Mouse (Mus musculus) large intestine, adult 2 months (tissue): ENCODE measurements around the gene Tbc1d10a. TPM values are rescaled to one million over a fixed set of nuclear protein-coding genes. Genes with fewer than 3 reads are reported as not detected.

Experiments used
- DNase-seq: peaks from one replicate; pipeline ENCODE4 v3.0.0-alpha.2; 2012; ENCODE audit warnings: low read depth, low spot score
- WGBS: fragments of 180-500 bp; shearing (Covaris S2); methylation state at CpG from one replicate; pipeline ENCODE4 v1.1.7; 2018; 5-methylcytosine and 5-hydroxymethylcytosine counted together
- polyA plus RNA-seq: library from polyadenylated mRNA; depleted of rRNA; stranded (reverse); fragments of >200 nt; gene quantifications from 2 replicates; pipeline ENCODE4 v1.2.3, GENCODE M21; 2012

Tbc1d10a gene
- polyA plus RNA-seq, 1 experiment = 30.9 TPM

GRCm38 (mm10) chr11:4232644-4233043, 46.1 kb downstream of the Tbc1d10a start:
- WGBS = 70% methylated on average over 12 of the region's 12 CpGs

DNA sequence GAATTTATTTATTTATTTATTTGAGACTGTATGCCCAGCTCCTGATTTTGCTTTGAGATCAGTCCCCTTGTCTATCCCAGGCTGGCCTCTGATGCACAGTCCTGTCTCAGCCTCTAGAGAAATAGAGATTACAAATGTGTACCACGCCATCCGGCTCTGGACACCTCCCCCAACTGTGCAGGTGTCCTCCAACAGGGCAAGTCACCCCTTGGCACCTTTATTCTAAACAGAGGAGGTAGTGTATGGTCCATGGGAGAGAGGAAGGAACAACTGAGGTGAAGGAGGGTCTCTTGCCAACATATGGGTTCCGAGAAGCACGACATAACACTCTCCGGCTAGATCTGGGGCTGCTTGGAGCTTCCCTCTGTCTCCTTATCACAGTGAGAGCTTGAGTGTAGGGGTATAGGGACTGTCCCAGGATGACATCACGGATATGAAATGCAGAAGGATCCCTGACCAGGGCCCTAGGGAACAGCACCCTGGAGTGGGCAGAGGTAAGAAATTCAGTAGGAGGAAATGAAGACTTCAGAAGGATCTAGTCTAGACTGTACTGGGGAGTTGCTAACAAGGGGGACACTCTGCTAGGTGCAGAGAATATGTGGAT, 48.6 kb downstream of the Tbc1d10a start:
- no peak for DNase-seq
- WGBS = 93% methylated on average over 6 of the region's 6 CpGs

More at GRCm38 (mm10) chr11:4232644-4233043, 46.1 kb downstream of the Tbc1d10a start:
- no peak for DNase-seq

DNA sequence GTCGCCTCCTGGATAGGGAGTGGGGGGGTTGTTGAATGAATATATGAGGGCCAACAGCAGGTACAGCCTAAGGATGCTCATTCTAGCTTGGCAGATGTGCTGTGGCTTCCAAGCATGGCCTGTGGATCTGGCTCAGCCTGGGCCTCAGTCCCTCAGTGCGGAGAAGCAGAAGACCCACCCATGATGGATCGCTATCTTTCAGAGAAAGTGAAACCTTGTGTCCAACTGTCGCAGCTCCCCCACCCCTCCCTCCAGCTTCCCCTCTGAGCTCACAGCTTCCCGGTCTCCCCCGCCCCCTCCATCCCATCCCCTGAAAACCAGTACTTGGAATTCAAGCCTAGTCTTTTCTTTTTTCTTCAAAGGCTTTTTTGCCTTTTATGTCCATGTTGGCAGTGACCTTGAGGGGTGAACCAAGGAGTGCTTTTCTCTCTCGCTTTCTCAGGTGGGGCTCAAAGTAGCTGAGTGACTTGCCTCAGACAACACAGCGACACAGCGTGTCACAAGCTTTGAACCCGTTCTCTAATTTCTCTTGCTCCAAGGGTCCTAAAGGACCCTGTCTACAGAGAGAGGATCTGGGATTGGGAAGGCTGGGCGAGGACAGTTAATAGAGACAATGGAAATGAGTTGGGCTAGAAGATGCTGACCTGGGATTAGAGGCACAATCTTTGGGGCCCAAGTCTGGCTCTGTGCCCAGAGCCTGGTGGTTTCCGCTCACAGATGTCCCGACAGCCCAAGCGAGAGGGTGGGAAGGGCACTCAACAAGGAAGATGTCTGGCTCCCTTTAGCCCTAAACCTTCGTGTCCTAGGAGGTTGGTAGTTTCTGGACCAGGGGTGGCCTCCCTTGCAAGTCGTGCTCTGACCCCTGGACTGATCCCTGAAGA, 49.3 kb downstream of the Tbc1d10a start, which contains the start of gene Osm:
Gene Osm, plus strand, starts transcription at position 756 of the 881 bp plus-strand sequence.
- 65% methylated on average over 16 of the region's 16 CpGs for WGBS
- no peak for DNase-seq

DNA sequence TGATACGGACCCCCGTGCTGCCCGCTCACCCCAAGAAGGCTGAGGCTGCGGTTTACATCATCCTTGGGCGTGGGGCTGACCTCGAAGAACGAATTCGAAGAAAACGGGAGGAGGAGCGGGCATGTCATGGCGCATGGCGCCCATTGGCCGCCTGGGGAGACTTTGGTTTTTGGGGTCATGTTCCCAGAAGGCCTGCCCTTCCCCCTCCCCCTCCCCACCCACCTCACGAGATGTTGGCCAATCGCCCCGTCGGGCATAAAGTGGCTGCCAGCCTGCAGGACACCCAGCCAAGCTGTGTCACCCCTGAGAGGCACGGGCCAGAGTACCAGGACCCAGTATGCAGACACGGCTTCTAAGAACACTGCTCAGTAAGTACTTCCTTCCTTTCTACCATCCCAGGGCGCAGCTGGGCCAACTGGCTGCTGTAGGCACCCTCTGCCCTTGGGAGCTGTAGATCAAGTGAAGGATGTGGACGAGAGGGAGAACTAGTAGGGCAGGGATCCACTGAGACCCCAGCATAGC, 50.0 kb downstream of the Tbc1d10a start:
- no peak for DNase-seq
- 77% methylated on average over 21 of the region's 21 CpGs for whole genome bisulfite sequencing

- 60% methylated on average over 18 of the region's 18 CpGs for WGBS
- DNase-seq = no peak
Measured at GRCm38 (mm10) chr11:4237389-4237912, 50.9 kb downstream of the Tbc1d10a start.

DNA sequence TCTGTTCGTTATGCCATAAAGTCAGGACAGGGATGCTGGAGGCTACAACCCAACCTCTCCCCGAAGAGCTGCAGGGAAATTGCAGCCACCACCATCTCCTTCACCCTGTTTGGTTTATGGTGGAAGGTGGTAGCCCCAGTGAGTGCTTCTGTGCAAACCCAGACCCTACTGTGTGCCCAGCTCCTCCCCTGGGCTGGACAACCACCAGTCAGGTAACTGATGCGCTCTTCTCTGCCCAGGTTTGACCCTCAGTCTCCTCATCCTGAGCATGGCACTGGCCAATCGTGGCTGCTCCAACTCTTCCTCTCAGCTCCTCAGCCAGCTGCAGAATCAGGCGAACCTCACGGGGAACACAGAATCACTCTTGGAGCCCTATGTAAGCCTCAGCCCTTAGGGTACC, 51.6 kb downstream of the Tbc1d10a start:
- 84% methylated on average over 6 of the region's 6 CpGs for WGBS

DNA sequence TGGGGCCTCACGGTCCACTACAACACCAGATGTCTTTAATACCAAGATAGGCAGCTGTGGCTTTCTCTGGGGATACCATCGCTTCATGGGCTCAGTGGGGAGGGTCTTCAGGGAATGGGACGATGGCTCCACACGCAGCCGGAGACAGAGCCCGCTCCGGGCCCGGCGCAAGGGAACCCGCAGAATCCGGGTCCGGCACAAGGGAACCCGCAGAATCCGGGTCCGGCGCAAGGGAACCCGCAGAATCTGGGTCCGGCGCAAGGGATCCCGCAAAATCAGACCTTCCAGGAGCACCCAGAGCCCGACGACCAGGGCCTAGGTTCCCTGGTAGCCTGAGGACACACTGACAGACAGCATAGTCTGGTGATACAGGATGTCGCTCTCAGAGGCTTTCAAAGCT, 53.1 kb downstream of the Tbc1d10a start:
- no peak for DNase-seq
- WGBS = 93% methylated on average over 23 of the region's 23 CpGs

More for the DNA sequence above, 51.6 kb downstream of the Tbc1d10a start:
- no peak for DNase-seq

GRCm38 (mm10) chr11:4240151-4240550, 53.6 kb downstream of the Tbc1d10a start:
- DNase-seq = no peak
- WGBS = 71% methylated on average over 7 of the region's 7 CpGs

- DNase-seq = no peak
- 41% methylated on average over 4 of the region's 4 CpGs for WGBS
Measured at GRCm38 (mm10) chr11:4241180-4241579, 54.6 kb downstream of the Tbc1d10a start.

DNA sequence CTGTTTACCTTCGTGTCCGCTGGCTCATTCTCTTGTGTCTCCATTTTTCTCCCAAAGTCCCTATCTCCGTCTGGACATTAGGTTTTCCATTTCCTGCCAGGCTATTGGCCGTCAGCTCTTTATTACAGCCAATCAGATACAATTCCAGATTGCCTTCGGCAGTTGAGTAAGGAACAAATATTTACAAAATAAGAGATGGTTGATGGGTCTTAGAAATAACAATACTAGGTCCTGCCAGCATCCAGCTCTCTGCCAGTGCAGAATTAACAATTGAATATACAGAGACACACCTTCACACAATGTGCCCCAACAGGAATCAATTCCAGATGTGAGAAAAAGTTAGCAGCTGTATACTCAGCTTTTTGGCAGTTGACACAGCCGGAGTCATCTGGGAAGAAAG, 59.5 kb downstream of the Tbc1d10a start:
- 62% methylated on average over 6 of the region's 6 CpGs for WGBS
- no peak for DNase-seq

- WGBS = 68% methylated on average over 4 of the region's 4 CpGs
- DNase-seq = no peak
Measured at GRCm38 (mm10) chr11:4246623-4247022, 60.0 kb downstream of the Tbc1d10a start.

DNA sequence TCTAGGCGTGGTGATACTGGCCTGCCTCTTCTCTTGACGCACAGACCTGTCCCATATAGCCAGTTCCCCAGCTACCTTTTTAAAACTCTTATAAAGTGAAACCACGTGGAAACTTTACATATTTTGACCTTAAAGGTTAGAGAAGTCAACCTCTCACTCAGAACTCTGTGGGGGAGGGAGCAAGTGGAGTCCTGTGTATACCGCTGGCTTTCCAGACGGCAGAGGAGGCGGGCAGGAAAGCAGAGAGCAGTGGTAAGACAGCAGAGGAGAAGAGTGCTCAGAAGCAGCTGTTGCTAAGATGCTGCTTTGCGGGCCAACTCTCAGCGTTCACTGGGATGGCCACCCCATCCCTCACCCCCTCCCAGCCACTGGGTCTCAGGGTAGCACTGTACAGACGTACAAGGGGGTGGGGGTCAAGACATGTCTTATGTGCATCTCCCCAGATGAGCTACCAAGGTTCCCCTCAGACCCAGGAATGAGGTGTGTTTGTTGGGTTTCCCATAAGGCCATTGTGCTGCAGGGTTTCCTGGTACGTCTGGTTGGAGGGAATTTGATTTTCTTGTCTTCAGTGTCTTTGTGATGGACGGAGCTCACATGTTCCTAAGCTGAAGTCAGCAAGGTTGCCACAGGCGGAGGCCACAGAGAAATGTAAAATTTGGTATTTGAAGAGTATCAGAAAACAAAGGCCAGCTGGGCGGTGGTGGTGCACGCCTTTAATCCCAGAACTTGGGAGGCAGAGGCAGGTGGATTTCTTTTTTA, 60.8 kb downstream of the Tbc1d10a start:
- no peak for DNase-seq
- WGBS = 77% methylated on average over 14 of the region's 14 CpGs

GRCm38 (mm10) chr11:4249151-4249550, 62.6 kb downstream of the Tbc1d10a start:
- 44% methylated on average over 3 of the region's 3 CpGs for WGBS

DNA sequence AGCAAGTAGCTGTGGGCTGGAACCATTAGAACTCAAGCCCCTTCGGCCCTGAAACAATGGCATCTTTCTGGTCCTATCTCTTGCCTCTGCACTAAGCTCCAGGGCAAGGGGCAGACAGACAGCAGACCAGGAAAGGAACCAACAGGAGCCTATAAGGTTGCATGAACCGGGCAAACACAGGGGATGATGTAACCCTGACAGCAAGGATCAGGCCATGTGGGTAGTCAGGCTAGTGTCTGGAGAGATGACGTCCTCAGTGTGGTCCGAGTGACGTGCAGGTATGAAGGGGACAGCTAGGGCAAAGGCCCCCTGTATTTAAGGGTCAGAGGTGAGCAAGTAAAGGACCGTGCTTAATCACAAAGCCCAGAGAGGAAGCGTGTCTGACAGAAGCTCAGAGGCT, 63.7 kb downstream of the Tbc1d10a start:
- WGBS = 82% methylated on average over 7 of the region's 7 CpGs

More at GRCm38 (mm10) chr11:4249151-4249550, 62.6 kb downstream of the Tbc1d10a start:
- no peak for DNase-seq

GRCm38 (mm10) chr11:4251376-4251775, 64.8 kb downstream of the Tbc1d10a start:
- 42% methylated on average over 3 of the region's 3 CpGs for WGBS

More for the DNA sequence above, 63.7 kb downstream of the Tbc1d10a start:
- DNase-seq = no peak

GRCm38 (mm10) chr11:4252886-4253285, 66.3 kb downstream of the Tbc1d10a start:
- WGBS = 84% methylated on average over 2 of the region's 2 CpGs

More at GRCm38 (mm10) chr11:4251376-4251775, 64.8 kb downstream of the Tbc1d10a start:
- no peak for DNase-seq

GRCm38 (mm10) chr11:4256846-4257607, 70.4 kb downstream of the Tbc1d10a start, which contains the start of gene Lif:
Gene Lif, plus strand, starts transcription at chr11:4257557.
- WGBS = 47% methylated on average over 11 of the region's 11 CpGs
- no peak for DNase-seq

More at GRCm38 (mm10) chr11:4252886-4253285, 66.3 kb downstream of the Tbc1d10a start:
- no peak for DNase-seq

DNA sequence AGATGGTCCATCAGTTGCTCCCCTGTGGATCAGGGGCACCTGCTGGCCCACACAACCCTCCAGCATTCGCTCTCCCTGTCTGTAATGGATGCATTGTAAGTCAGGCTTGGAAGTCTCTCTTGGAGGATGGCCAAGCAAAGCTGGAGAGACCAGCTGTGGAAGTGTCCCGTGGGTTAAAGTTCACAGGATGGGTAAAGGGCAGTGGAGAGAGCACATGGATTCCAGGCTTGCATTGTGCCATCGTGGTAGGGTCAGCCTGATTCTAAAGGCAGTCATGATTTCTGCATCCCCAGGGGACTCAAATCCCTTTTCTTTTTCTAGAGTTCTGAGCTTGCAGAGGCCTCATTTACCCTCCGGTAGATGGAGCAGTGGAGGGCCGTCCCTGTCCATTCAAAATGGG, 71.2 kb downstream of the Tbc1d10a start:
- 36% methylated on average over 5 of the region's 5 CpGs for WGBS
- DNase-seq = no peak

GRCm38 (mm10) chr11:4258657-4259082, 72.1 kb downstream of the Tbc1d10a start:
- no peak for DNase-seq
- under 1% methylated on average over 7 of the region's 7 CpGs for WGBS
